Mouse (Mus musculus): ENCODE data around the gene Aoc2.

- TF ChIP-seq CTCF (IDR thresholded peaks at IDR 0.05; ENCODE audit: borderline replicate concordance, extremely low read depth, insufficient read depth, insufficient read length), result no peak
- TF ChIP-seq POLR2A (IDR thresholded peaks at IDR 0.05; ENCODE audit: borderline replicate concordance, extremely low read depth, insufficient read depth, insufficient read length, poor library complexity, severe bottlenecking), result no peak
These were observed 26.3 kb downstream of the Aoc2 start for GRCm38 (mm10) chr11:101351100-101351720.
